Mouse (Mus musculus): ENCODE data around the gene Dhrs7c. TPM values are rescaled to one million over a fixed set of nuclear protein-coding genes. Genes with fewer than 3 reads are reported as not detected.

Gene Dhrs7c
- total RNA-seq (2021): 100 to 1,000 TPM; 224 to 340 TPM
- long read RNA-seq, experiment 1, transcript Dhrs7c-205 (7 exons, 1,108 nt): major isoform, 44 of 76 reads
- long read RNA-seq, experiment 1, partial matches to known transcripts: 28 of 76 reads
- long read RNA-seq, experiment 1, other reads (novel, unspliced or antisense): 3 of 76 reads
- long read RNA-seq, experiment 2, transcript Dhrs7c-205 (7 exons, 1,108 nt): major isoform, 35 of 80 reads
- long read RNA-seq, experiment 2, partial matches to known transcripts: 41 of 80 reads
- long read RNA-seq, experiment 2, other reads (novel, unspliced or antisense): 2 of 80 reads

DNA sequence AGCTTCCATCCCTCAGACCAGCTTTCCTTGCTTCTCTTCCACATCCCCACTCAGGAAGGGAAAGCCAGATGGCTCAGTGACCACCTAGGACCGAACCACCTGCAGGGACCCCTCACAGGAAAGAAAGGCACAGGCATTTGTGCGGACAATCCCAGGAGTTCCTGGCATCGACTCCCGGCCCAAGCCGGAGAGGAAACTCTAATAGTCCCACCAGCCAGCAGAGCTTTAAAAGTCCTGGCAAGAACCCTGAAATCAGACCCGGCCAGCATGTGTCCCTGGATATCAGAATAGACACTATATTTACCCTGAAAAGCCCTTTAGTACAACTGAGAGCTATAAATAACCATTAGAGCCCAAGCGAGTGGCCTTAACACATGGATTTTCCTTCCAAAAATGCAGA, at the start of gene Dhrs7c:
TSS of gene Dhrs7c (plus strand) at position 257 of the 400 bp plus-strand sequence.
- peak; percentile 81 for DNase-seq (ENCODE audit: low spot score)

DNA sequence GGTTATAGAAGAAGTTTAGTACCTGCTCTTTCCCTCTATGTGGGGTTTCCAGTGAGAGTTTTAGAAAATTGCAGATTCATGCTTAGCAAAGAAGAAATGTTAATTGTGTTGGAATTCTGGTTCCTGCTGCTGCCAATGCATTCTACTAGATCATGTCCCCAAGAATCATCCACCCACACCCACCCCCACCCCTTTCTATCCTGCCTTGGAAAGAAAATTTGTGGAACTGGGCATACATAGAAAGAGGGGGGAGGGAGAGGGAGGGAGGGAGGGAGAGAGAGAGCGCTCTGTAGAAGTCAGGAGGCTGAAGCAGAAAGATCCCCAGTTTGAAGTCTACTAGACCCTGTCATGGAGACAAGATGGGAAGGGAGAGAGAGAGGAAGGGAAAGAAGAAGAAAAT, 41.7 kb upstream of the Dhrs7c start:
- DNase-seq (ENCODE audit: low spot score): no peak

DNA sequence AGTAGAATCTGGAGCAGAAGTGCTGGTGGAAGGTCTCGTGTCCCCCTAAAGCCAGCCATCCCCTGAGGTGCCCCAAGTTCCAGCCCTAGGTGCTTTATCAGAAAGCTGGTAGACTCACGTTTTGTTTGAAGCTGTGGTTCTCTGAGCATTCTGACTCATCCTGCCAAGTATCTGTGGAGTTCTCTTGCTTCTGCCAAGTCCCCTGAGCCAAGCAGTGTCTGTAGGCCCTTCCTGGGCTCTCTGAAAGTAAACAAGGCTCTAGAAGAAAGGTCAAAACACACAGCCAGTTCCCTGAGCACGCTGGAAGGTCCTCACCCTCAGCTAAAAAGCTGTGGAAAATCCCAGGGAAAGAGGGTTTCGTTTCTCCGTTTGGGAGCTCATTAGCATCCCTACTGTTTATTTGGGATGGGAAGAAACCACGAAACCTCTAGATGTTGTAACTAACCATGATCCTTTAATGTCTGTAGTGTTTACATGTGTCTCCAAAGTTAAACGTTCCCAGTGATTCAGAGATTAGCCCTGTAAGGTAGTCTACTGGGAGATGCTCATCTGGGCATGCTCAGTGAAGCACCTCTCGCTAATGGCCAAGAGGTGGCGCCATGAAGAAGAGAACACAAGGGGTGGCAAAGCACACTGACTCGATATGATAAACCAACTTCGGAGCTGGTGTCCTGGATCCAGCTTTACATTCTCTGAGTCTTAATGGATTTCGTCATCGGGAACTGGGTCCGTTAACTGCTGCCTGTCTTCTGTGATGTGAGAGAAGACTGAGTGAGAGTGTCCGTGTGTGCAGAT, 40.4 kb upstream of the Dhrs7c start:
- DNase-seq (ENCODE audit: low spot score): peak; percentile 50

DNA sequence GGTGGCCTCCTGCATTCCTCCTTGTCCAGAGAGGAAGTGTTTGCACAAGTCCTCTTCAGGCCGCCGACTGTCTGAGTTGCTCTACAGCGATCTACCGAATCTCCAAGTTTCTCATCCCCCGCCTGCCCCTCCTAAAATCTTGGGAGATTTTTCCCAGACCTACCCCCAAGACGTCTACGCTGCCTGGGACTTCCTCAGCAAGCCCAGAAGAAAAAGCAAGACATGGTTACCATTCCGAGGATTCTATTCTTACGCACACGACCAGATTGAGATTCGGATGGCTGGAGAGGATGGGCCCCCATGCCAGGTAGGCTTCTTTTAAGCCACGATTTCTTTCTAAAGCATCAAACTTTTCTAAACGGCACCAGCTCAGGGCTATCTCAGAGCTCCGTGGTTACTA, 26.9 kb upstream of the Dhrs7c start, which contains the start of gene Glp2r:
TSS of gene Glp2r (minus strand) at position 101 of the 400 bp plus-strand sequence.
- DNase-seq (ENCODE audit: low spot score): no peak

DNA sequence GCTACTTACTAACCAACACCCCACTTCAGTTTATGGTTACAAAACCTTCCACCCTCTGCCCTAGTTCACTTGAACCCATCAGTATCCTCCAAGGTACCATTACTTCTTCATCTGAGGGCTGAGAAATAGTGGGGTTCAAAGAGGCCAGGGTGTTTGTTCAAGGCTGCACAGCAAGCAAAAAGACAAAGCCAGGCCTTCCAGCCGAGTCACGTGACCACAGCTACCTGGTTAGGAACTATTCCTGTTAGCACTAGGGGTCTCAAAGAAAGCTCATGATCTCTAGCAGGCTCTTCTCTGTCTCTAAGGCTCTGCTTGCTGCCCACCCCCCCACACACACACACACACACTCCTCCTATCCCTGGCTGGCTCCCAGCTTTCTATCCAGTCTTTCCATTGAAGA, 26.3 kb upstream of the Dhrs7c start:
- DNase-seq (ENCODE audit: low spot score): no peak

DNA sequence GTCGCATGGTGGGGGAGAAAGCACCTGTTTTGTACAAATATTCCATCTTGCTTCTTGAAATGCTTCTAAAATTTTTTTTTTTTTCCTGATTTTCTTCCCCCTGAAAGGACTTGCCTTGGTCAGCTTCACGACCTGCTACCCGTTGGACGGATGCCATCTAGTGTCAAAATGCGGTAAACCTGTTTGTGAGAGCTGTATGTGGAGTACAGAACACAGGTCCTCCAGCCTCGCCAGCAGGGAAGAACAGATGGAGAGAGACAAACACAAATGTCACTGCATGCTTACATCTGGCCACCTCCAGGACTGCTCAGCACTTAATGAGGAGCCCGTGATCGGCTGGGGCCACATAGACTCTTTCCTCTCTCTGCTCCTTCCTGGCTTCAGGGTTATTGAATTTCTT, 25.4 kb upstream of the Dhrs7c start:
- DNase-seq (ENCODE audit: low spot score): no peak

- no peak for DNase-seq (ENCODE audit: low spot score)
These were observed 23.6 kb upstream of the Dhrs7c start, which contains the start of gene Gsg1l2 for GRCm38 (mm10) chr11:67774379-67774778. Gene Gsg1l2 (plus strand): TSS chr11:67774608.

DNA sequence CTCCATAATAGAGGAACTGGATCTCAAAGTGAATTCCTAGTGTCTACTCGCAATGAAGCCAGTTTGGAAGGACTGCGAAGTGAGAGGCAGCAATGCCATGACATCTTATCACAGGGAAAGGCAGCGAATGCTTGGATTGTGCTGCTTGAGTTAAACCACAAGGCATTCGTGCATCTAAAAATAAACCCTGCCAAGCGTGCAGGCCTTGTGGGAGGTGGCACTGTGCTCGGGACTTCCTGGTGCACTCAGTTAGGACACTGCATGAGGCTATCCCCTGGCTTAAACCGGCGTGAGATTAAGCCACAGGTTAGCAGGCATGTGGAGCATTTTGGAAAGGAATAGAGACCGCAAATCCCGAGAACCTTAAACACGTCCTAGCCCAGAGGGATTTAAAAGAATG, 7.8 kb upstream of the Dhrs7c start:
- DNase-seq (ENCODE audit: low spot score): no peak

GRCm38 (mm10) chr11:67800130-67800723, 2.2 kb downstream of the Dhrs7c start:
- no peak for DNase-seq (ENCODE audit: low spot score)

DNA sequence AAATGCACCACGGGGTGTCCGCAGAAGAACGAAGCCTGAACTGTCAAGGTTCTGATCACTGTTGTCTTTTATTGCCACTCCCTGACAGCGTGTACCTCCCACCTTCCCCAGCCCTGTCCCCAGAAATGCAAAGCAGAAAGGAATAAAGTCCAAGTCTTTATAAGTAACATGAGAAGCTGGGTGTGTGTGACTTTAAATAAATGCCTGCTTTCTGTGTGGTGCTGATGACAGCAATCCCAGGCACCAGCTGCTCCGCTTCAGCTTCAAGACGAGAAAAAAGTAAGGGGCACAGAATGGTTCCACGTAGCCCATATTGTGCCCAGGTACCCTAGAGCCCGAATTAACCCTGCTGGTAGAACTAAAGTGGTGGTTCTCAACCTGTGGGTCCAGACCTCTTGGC, 3.2 kb downstream of the Dhrs7c start:
- no peak for DNase-seq (ENCODE audit: low spot score)

GRCm38 (mm10) chr11:67805538-67805937, 7.6 kb downstream of the Dhrs7c start:
- no peak for DNase-seq (ENCODE audit: low spot score)

DNA sequence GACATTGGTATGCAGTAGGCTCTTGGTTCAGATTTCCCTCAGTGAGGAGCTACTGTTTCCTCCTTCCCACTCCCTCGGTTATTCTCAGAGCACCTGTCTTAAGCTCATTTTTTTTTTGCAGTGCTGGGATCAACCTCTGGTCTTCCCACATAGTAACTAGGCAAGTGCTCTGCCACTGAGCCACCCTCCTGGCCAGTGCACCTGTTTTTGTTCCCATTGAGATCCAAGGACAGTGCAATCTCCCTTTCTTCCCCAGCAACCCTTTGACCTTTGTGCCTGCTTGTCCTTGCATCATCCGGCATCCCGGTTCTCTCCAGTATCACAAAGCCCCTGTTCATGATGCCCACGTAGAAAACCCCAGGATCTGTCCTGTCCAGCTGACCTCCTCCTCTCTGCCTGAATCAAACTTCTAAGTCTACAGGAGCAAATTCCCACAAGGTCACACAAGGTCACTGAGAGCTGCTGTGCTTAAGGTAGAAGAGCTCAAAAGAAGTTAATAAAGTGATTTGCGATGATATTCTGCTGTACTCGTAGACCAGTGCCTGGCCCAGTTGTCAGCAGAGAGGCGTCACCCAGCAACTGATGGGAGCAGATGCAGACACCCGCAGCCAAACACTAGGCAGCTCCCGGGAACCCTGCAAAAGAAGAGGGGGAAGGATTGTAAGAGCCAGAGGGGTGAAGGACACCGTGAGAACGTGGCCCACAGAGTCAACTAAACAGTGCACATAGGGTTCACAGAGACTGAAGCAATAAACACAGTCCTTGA, 9.0 kb downstream of the Dhrs7c start:
- no peak for DNase-seq (ENCODE audit: low spot score)

DNA sequence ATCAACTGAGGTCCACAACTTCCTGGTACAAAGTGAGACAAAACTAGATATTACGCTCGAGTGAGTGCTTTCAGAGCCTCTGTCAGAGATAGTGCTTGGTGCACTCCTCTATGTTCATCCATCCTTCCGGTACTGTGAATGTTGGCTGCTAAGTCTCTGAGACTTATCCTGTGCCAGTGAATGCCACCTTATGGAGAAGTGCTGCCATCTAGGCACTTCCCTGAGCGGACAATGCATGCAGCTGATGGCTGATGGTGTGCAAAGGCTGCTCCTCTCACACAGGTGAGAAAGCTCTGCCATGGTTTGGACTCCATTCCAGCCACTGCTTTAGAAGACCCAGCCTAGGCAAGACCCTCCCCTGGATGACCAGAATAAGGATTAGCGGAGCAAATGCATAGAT, 10.1 kb downstream of the Dhrs7c start:
- DNase-seq (ENCODE audit: low spot score): no peak

DNA sequence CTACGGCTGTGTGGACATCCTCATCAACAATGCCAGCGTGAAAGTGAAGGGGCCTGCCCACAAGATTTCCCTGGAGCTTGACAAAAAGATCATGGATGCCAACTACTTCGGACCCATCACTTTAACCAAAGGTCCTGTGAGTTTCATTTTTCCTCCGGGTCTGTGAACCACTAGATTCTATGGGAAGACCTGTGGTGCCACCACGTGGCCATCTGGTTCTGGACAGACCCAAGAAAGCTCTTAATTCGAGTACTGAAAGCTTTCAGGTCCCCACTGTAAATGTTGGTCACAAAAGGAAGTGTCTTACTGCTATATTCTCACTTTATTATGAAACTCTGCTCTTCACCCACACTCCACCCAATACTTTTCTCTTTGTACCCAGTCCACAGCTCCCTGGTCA, 13.5 kb downstream of the Dhrs7c start:
- DNase-seq (ENCODE audit: low spot score): peak; percentile 41

DNA sequence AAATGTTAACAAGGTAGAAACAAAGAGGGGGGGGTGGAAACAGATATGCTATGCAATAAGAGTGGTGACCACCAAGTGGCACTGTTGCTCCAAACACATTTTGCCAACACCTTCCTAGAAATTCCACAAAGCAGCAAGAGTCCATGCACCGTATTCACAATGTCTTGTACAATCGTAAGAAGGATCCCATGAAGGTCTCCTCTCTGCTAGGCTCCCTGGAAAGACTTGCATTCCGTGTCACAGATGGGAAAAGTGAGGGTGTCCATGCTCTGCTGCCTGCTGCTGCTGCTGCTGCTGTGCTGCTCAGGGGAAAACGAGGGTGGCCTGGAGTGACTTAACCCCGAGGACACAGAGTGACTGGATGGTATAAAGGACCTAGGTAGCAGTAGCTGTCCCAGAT, 21.6 kb downstream of the Dhrs7c start:
- DNase-seq (ENCODE audit: low spot score): no peak

DNA sequence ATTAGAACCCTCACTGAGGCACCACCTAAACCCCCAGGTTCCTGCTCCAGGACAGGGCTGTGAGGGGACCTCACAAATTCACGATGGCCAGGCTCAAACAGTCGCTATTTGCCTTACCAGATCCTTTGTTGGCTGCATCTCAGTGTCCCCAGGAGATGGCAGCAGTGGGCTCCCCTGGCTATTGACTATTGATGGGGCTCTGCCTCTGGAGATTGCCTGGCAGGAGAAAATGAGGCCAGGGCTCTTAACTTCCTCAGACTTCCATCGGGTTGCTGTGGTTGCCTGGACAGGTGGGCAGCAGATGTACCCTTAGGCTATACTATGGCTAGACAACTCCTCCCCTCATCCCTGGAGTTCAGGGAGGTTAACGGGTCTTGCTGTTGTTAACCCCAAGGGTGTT, 22.2 kb downstream of the Dhrs7c start:
- no peak for DNase-seq (ENCODE audit: low spot score)

- no peak for DNase-seq (ENCODE audit: low spot score)
These were observed 23.6 kb downstream of the Dhrs7c start for GRCm38 (mm10) chr11:67821560-67821959.

DNA sequence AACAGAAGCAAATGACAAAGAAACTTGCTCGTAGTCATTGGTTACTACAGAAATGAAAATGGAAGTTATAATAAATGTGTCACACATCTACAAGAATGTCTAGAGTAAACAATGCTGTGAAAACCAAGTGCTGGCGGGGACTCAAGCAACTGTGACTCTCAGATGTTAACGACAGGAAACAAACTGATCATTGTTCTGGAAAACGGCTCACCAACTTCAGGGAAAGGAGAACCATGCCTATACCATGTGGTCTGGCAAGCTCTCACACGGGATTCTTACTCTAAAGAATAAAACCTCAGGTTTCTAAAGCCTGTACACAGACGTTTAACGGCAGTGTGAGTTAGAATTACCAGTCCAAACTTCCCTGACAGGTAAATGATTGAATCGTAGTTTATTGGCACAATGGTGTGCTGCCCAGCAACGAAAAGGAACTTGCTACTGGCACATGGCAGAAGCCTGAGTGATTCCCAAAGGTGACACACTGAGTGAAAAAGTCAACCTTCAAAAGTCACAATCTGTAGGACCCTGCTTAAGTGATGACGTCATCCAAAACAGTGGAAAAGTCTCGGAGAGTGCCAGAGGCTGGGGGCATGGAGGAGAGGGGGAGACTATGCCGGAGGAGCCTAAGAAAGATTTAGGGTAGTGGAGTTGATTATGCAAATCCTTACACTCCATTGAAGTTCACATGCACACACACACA, 30.5 kb downstream of the Dhrs7c start:
- no peak for DNase-seq (ENCODE audit: low spot score)

- DNase-seq (ENCODE audit: low spot score): no peak
These were observed 31.5 kb downstream of the Dhrs7c start for GRCm38 (mm10) chr11:67829530-67829929.

- no peak for DNase-seq (ENCODE audit: low spot score)
These were observed 33.8 kb downstream of the Dhrs7c start for GRCm38 (mm10) chr11:67831820-67832219.

Data from gastrocnemius, adult 18-20 months (tissue).